Mouse (Mus musculus) liver, embryonic 11.5 days (tissue): ENCODE results near the gene Pfkfb1. TPM values are rescaled to one million over a fixed set of nuclear protein-coding genes. Genes with fewer than 3 reads are reported as not detected.

Experiments
- ATAC-seq: fragments of 200-750 bp; cut with Nextera tagmentation; replicated peaks from 2 replicates; pipeline ENCODE4 v1.8.0; 2017; ENCODE audit warnings: moderate number of reproducible peaks, mild to moderate bottlenecking, moderate TSS enrichment, moderate library complexity; ENCODE audit not compliant: low FRiP score
- DNase-seq: peaks from one replicate; pipeline ENCODE4 v3.0.0-alpha.2; 2017; ENCODE audit warnings: low spot score
- H3K27ac ChIP-seq: fragments of 300-500 bp; sonication (generic); 2 replicates; pipeline ENCODE4 v1.5.1; 2014; ENCODE audit warnings: mild to moderate bottlenecking, low read depth, low read length, control low read depth
- H3K27me3 ChIP-seq: fragments of 300-500 bp; sonication (generic); replicated peaks from 2 replicates; pipeline ENCODE4 v1.6.1; 2014; ENCODE audit warnings: low read length, mixed read lengths; ENCODE audit not compliant: control insufficient read depth, insufficient read depth
- H3K36me3 ChIP-seq: fragments of 300-500 bp; sonication (generic); 2 replicates; pipeline ENCODE4 v1.6.1; 2014; ENCODE audit warnings: mild to moderate bottlenecking, low read length, moderate library complexity, mixed read lengths; ENCODE audit not compliant: control insufficient read depth, insufficient read depth
- H3K4me1 ChIP-seq: fragments of 300-500 bp; sonication (generic); replicated peaks from 2 replicates; pipeline ENCODE4 v1.6.1; 2014; ENCODE audit warnings: low read length, mixed read lengths; ENCODE audit not compliant: control insufficient read depth, insufficient read depth
- H3K4me2 ChIP-seq: fragments of 300-500 bp; sonication (generic); 2 replicates; pipeline ENCODE4 v1.6.1; 2014; ENCODE audit warnings: mild to moderate bottlenecking, control low read depth, moderate library complexity
- H3K4me3 ChIP-seq: fragments of 300-500 bp; sonication (generic); 2 replicates; pipeline ENCODE4 v1.5.1; 2014; ENCODE audit warnings: low read depth, low read length, control low read depth
- H3K9ac ChIP-seq: fragments of 300-500 bp; sonication (generic); 2 replicates; pipeline ENCODE4 v1.6.1; 2014; ENCODE audit warnings: low read depth, low read length, control low read depth
- H3K9me3 ChIP-seq: fragments of 300-500 bp; sonication (generic); 2 replicates; pipeline ENCODE4 v1.6.1; 2016; ENCODE audit warnings: low read length, inconsistent platforms, mixed read lengths; ENCODE audit not compliant: control insufficient read depth
- WGBS: fragments of 180-500 bp; shearing (Covaris S2); extraction: QIAGEN DNeasy Blood & Tissue Kit; methylation state at CpG from one replicate; pipeline ENCODE4 v1.1.7; 2014; 5-methylcytosine and 5-hydroxymethylcytosine counted together
- polyA plus RNA-seq: library from polyadenylated mRNA; unstranded; fragments of >200 nt; fragmentation: Nextera tagmentation; extraction: Ambion mirVana; gene quantifications from 2 replicates; pipeline ENCODE4 v1.2.1, GENCODE M21; 2014

Pfkfb1 gene
- polyA plus RNA-seq = 8.5 and 10.3 TPM in 2 replicates

DNA sequence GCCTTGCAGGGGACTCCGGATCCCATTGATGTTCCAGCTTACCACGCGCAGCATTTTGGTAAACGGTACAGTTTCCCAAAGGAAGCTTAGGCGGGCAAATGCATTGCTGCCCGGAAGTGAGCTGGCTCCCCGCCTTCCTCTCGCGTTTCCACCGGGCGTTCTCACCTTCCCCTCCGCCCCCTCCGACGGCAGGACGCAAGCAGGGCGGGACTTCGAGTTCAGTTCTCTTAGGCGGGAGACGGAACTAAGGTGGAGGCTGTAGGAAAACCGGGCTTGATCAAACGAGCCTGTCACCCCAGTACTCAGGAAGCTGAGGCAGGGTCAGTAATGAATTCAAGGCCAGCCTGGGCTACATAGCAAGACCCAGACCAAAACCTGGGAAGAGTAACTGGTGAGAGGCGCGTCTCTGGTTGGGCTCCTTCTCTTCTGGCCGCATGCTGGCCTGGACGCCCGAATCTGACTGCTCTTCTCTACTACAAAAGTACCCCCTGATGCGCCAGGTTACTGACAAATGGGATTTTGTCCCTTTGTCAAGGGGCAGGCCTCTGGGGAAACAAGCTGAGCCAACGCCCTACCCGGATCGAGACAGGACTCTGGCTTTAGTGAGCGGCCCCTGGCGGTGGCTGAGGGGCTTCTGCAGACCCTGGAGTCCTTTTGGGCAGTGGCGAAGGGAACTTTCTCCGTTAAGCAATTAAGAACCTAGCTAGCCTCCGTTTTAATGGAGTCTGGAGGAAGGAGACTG lies at the start of gene Pfkfb1:
Pfkfb1 (plus strand) TSS at position 207 of the 742 bp plus-strand sequence.
- Histone ChIP-seq H3K9ac (peak within 1 kb of the TSS; percentile 74), H3K4me3 (peak within 1 kb of the TSS; percentile 61), H3K4me2 (peak within 1 kb of the TSS; percentile 72), H3K27ac (peak within 1 kb of the TSS; percentile 85), H3K36me3 (no peaks in the 10 kb centered on the region), H3K9me3 (no peaks in the 10 kb centered on the region), H3K27me3 (no peaks in the 10 kb centered on the region; the same call in 1 of the 2 replicates), H3K4me1 (no peaks in the 10 kb centered on the region)
- DNase-seq = peak; percentile 76
- 19% methylated on average over 35 of the region's 35 CpGs for WGBS
- peak; percentile 93 for ATAC-seq

DNA sequence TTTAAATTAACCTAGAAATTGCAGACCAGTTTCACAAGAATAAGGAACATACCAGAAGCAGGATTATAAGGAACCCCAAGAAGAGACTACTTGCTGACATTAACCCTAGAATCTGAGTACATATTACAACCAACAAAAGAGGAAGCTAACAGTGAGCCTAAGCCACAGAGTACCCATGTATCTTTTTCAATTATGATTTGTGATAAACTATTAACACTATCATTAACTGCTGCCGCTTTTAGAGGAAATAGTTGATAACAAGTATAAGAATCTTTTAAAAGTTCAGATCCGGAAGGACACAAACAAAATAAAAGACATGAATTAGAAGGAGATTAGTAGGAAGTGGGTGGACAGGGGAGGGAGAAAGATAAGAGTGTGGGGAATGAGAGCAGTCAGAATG lies 47.9 kb upstream of the Pfkfb1 start:
- H3K36me3 ChIP-seq = no peaks in the 10 kb centered on the region
- no peak overlapping the region for H3K4me2 ChIP-seq
- 56% methylated on average over 2 of the region's 2 CpGs for WGBS
- H3K4me3 ChIP-seq = no peak overlapping the region
- no peak overlapping the region for H3K27ac ChIP-seq
- DNase-seq (no peak), ATAC-seq (no peak)
- H3K4me1 ChIP-seq = no peaks in the 10 kb centered on the region
- H3K9me3 ChIP-seq = no peaks in the 10 kb centered on the region
- no peaks in the 10 kb centered on the region for H3K27me3 ChIP-seq
- no peak overlapping the region for H3K9ac ChIP-seq

DNA sequence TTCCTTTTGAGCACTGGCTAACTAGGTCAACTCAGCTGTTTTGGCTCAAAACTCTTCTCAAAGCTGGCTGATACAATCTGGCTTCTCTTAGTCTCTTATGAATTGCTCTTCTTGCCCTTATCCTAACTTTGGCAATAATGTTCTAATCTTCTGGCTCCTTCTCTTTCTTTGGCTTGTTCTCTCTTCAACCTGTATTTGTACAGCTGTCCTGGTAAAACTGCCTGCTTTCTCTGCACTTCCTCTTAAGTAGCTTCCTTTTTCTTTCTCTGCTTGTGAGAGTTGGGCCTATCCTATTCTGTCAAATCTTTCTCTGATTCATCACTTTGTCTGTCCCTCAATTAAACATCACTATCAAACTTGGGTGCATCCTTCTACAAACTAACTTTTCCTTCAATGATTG lies 46.3 kb upstream of the Pfkfb1 start:
- H3K4me1 ChIP-seq = no peaks in the 10 kb centered on the region
- no peaks in the 10 kb centered on the region for H3K36me3 ChIP-seq
- ATAC-seq (no peak), DNase-seq (no peak)
- H3K4me2 ChIP-seq = no peak overlapping the region
- no peak overlapping the region for H3K4me3 ChIP-seq
- no peak overlapping the region for H3K9ac ChIP-seq
- no peaks in the 10 kb centered on the region for H3K27me3 ChIP-seq
- H3K27ac ChIP-seq = no peak overlapping the region
- H3K9me3 ChIP-seq = no peaks in the 10 kb centered on the region

DNA sequence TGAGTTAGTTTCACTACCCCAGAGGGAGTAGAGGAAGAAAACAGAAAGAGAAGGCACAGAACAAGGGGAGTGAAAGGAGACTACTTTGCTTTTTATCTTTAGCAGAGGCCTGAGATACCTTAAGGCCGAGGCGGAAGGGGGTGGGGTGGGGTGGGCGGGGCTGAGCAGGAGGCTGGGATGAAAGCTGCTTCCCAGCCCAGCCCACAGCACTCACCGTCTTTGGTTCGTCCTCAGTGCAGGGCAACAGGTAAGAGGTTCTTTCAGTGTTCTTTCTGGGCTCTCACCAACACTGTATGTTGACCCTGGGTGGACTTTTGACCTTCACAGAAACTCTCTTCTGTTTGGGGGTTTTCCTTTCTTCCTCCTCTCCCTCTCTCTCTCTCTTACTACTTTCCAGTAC lies 40.8 kb upstream of the Pfkfb1 start, which contains the start of gene Alas2:
Alas2 (plus strand) TSS at position 137 of the 400 bp plus-strand sequence.
- H3K9ac ChIP-seq = peak within 1 kb of the TSS; percentile 35
- 32% methylated on average over 4 of the region's 5 CpGs for WGBS
- DNase-seq = no peak

DNA sequence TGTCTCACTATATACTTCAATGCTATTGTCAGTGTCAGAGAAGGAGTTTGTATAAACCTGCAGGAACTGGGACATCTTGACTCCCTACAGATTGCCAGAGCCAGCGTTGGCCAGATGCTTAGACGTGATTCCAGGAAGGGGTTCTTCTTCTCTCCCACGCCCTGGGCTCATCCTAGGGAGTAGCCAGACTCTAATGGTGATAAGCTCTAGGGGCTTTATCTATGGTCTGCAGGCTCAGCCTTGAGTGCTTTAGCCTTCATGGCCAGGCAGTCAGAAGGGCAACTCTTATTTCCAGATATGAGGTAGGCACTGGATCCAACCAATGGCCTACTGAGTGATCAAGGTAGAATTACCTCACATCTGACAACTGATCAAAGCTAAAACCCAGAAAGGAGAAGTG lies 38.4 kb upstream of the Pfkfb1 start:
- Histone ChIP-seq H3K27me3 (no peaks in the 10 kb centered on the region), H3K36me3 (0 out of 2 replicates have a peak, but pooled peaks cover 2% of the 10 kb centered on the region), H3K4me1 (no peaks in the 10 kb centered on the region; the same call in 1 of the 2 replicates), H3K27ac (peak overlapping the region; percentile 79), H3K4me2 (peak overlapping the region; percentile 43), H3K9ac (no peak overlapping the region), H3K4me3 (no peak overlapping the region), H3K9me3 (no peaks in the 10 kb centered on the region)
- peak; percentile 97 for ATAC-seq
- peak; percentile 38 for DNase-seq
- 56% methylated on average over 3 of the region's 3 CpGs for WGBS

More for the DNA sequence above, 40.8 kb upstream of the Pfkfb1 start, which contains the start of gene Alas2:
- peak; percentile 72 for ATAC-seq
- Histone ChIP-seq H3K4me1 (no peaks in the 10 kb centered on the region; the same call in 1 of the 2 replicates), H3K4me3 (peak within 1 kb of the TSS; percentile 45), H3K36me3 (no peaks in the 10 kb centered on the region), H3K27ac (peak within 1 kb of the TSS; percentile 55), H3K9me3 (no peaks in the 10 kb centered on the region), H3K27me3 (no peaks in the 10 kb centered on the region), H3K4me2 (peak within 1 kb of the TSS; percentile 46)

DNA sequence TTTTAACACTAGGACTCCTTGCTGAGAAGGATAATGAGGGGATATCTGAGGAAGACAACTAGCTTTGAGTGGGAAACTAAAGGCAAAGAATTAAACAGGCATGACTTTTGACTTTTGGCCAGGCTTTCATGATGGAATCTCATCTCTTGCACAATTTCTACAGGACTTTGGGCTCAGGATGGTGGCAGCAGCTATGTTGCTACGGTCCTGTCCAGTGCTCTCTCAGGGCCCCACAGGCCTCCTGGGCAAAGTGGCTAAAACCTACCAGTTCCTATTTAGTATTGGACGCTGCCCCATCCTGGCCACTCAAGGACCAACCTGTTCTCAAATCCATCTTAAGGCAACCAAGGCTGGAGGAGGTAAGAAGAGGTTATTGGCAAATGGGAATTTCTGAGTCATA lies 36.0 kb upstream of the Pfkfb1 start:
- 0 out of 2 replicates have a peak, but pooled peaks cover 2% of the 10 kb centered on the region for H3K36me3 ChIP-seq
- 74% methylated on average over 2 of the region's 2 CpGs for WGBS
- H3K9me3 ChIP-seq = no peaks in the 10 kb centered on the region
- H3K27me3 ChIP-seq = no peaks in the 10 kb centered on the region; the same call in 1 of the 2 replicates
- H3K4me2 ChIP-seq = peak overlapping the region; percentile 29; the same call in 1 of the 2 replicates
- no peak for ATAC-seq
- no peak overlapping the region for H3K9ac ChIP-seq
- no peak overlapping the region for H3K4me3 ChIP-seq
- H3K27ac ChIP-seq = no peak overlapping the region
- DNase-seq = no peak
- no peaks in the 10 kb centered on the region; the same call in 1 of the 2 replicates for H3K4me1 ChIP-seq

DNA sequence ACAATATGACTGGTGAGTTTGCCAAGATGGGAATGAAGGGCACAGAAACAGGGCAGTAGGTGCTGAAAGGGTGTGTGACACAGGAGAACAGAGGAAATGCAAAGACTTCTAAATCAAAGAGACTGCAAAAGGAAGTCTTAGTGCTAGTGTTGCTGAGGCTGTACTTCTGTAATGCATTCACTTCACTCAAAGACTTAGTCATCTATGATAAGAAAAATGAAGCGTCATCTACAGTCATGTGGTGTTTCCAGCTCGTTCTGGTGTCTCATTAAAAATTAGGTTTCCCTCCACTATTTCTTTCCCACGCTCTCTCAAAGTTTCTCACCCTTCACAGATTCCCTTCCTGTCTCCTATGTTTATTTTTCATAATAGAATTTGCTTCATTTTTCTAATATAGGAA lies 34.0 kb upstream of the Pfkfb1 start:
- Histone ChIP-seq H3K27me3 (no peaks in the 10 kb centered on the region; the same call in 1 of the 2 replicates), H3K36me3 (0 out of 2 replicates have a peak, but pooled peaks cover 2% of the 10 kb centered on the region), H3K4me2 (no peak overlapping the region), H3K27ac (no peak overlapping the region), H3K4me1 (no peaks in the 10 kb centered on the region), H3K4me3 (no peak overlapping the region), H3K9me3 (no peaks in the 10 kb centered on the region), H3K9ac (no peak overlapping the region)
- WGBS = 76% methylated on average over 3 of the region's 3 CpGs
- ATAC-seq (no peak), DNase-seq (no peak)

DNA sequence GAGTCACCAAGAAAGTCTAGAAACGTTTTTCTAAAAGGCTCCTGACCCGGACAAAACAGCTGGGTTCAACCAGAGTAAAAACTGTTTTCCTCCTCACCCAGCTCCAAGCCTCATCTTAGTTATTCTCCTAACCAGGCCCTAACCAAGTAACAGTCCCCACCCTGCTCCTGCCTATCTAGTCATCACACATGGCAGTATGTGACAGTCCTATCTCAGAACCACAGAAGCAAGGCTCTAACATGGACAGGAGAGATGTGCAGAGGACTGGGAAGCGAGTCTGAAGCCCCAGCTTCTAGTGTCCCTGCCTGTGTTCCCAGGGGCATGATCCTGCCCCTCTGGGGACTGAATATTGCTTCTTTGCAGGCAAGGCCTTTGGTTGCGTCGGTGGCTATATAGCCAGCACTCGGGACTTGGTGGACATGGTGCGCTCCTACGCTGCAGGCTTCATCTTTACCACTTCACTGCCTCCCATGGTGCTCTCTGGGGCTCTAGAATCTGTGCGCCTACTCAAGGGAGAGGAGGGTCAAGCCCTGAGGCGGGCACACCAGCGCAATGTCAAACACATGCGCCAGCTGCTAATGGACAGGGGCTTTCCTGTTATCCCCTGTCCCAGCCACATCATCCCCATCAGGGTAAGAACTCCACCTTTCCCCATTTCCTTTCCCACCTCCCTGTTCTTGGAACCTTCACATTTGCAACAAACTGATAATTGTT lies 23.2 kb upstream of the Pfkfb1 start:
- Histone ChIP-seq H3K9me3 (no peaks in the 10 kb centered on the region), H3K4me2 (peak overlapping the region; percentile 21), H3K36me3 (no peaks in the 10 kb centered on the region; the same call in 1 of the 2 replicates), H3K27ac (peak overlapping the region; percentile 81), H3K27me3 (no peaks in the 10 kb centered on the region; the same call in 1 of the 2 replicates), H3K4me3 (no peak overlapping the region), H3K9ac (no peak overlapping the region), H3K4me1 (no peaks in the 10 kb centered on the region; the same call in 1 of the 2 replicates)
- DNase-seq (no peak), ATAC-seq (peak; percentile 100)
- 58% methylated on average over 11 of the region's 12 CpGs for WGBS
